Mouse (Mus musculus) myocyte (in vitro differentiated cells): ENCODE data around the gene Cep85l. TPM values are rescaled to one million over a fixed set of nuclear protein-coding genes. Genes with fewer than 3 reads are reported as not detected.

Experiments used
- H3K27me3 ChIP-seq: one replicate; pipeline ENCODE4 v1.6.1; 2011; ENCODE audit not compliant: control insufficient read depth, insufficient read depth, insufficient read length
- H3K36me3 ChIP-seq: one replicate; pipeline ENCODE4 v1.6.1; 2011; ENCODE audit not compliant: control insufficient read depth, insufficient read depth
- H3K4me2 ChIP-seq: one replicate; pipeline ENCODE4 v1.6.1; 2011; ENCODE audit warnings: low read depth, control low read depth
- H3K4me3 ChIP-seq: one replicate; pipeline ENCODE4 v1.5.1; 2011; ENCODE audit warnings: mild to moderate bottlenecking, control low read depth, moderate library complexity
- H3K79me2 ChIP-seq: one replicate; pipeline ENCODE4 v1.6.1; 2011; ENCODE audit not compliant: control insufficient read depth, insufficient read depth
- H3ac ChIP-seq: one replicate; pipeline ENCODE4 v1.6.1; 2011; ENCODE audit not compliant: control insufficient read depth, insufficient read length
- CEBPB ChIP-seq: IDR thresholded peaks from 2 replicates; pipeline ENCODE4 v1.6.1; 2011; ENCODE audit warnings: mild to moderate bottlenecking, moderate library complexity; ENCODE audit not compliant: poor library complexity, insufficient read depth, severe bottlenecking
- E2F4 ChIP-seq: IDR thresholded peaks from one replicate; pipeline ENCODE4 v1.6.1; 2011; ENCODE audit warnings: mild to moderate bottlenecking, control low read depth, moderate library complexity; ENCODE audit not compliant: insufficient read depth
- MAX ChIP-seq: IDR thresholded peaks from one replicate; pipeline ENCODE4 v1.6.1; 2011; ENCODE audit warnings: low read depth, mild to moderate bottlenecking, control low read depth
- MYOD1 ChIP-seq, 3 experiments: IDR thresholded peaks; one replicate each; pipeline ENCODE4 v1.6.1; 2011; ENCODE audit warnings: control low read depth in 2 of 3, low read depth in 2 of 3, mild to moderate bottlenecking in 2 of 3, moderate library complexity in 1 of 3; ENCODE audit not compliant: insufficient read length in 2 of 3, control insufficient read depth in 1 of 3
- MYOG ChIP-seq, 3 experiments: IDR thresholded peaks; one replicate each; pipeline ENCODE4 v1.6.1; 2011; ENCODE audit warnings: control low read depth in 2 of 3, low read depth in 2 of 3, mild to moderate bottlenecking in 2 of 3; ENCODE audit not compliant: insufficient read length in 2 of 3, control insufficient read depth in 1 of 3, insufficient read depth in 1 of 3
- POLR2A ChIP-seq: IDR thresholded peaks from one replicate; pipeline ENCODE4 v1.6.1; 2011; ENCODE audit warnings: low read depth, mild to moderate bottlenecking, control low read depth, moderate library complexity; ENCODE audit not compliant: insufficient read length
- POLR2AphosphoS2 ChIP-seq: IDR thresholded peaks from one replicate; pipeline ENCODE4 v1.6.1; 2011; ENCODE audit warnings: low read depth, control low read depth; ENCODE audit not compliant: insufficient read length
- REST ChIP-seq: IDR thresholded peaks from one replicate; pipeline ENCODE4 v1.6.1; 2011; ENCODE audit warnings: mild to moderate bottlenecking, control low read depth, moderate library complexity; ENCODE audit not compliant: insufficient read depth, insufficient read length
- SRF ChIP-seq: IDR thresholded peaks from one replicate; pipeline ENCODE4 v1.6.1; 2011; ENCODE audit warnings: low read depth; ENCODE audit not compliant: control insufficient read depth, insufficient read length
- TCF12 ChIP-seq: IDR thresholded peaks from one replicate; pipeline ENCODE4 v1.6.1; 2011; ENCODE audit warnings: mild to moderate bottlenecking, control low read depth; ENCODE audit not compliant: poor library complexity, insufficient read depth, severe bottlenecking
- TCF3 ChIP-seq: IDR thresholded peaks from one replicate; pipeline ENCODE4 v1.6.1; 2011; ENCODE audit warnings: low read depth, control low read depth; ENCODE audit not compliant: insufficient read length
- USF1 ChIP-seq: IDR thresholded peaks from one replicate; pipeline ENCODE4 v1.6.1; 2011; ENCODE audit warnings: low read depth, mild to moderate bottlenecking, control low read depth, moderate library complexity
- polyA plus RNA-seq: library from polyadenylated mRNA; unstranded; fragments of >200 nt; fragmentation: generic; extraction: Trizol; gene quantifications from one replicate; pipeline ENCODE4 v1.2.1, GENCODE M21; 2012; ENCODE audit warnings: missing spikeins

The Cep85l gene
- polyA plus RNA-seq, 1 experiment, result 0.72 TPM

GRCm38 (mm10) chr10:53407422-53407821 is 27.7 kb upstream of the Cep85l start:
- H3K36me3 ChIP-seq, result no peaks in the 10 kb centered on the region
- H3K79me2 ChIP-seq, result no peaks in the 10 kb centered on the region
- no peak overlapping the region for H3K4me3 ChIP-seq
- no peak overlapping the region for H3ac ChIP-seq
- H3K27me3 ChIP-seq, result no peaks in the 10 kb centered on the region
- no peak overlapping the region for H3K4me2 ChIP-seq
- no peak for TF ChIP-seq MAX
- TF ChIP-seq CEBPB, result no peak
- TF ChIP-seq USF1, result no peak
- no peak for TF ChIP-seq E2F4
- no peak for TF ChIP-seq REST
- no peak for TF ChIP-seq TCF12
- no peak for TF ChIP-seq SRF
- no peak for TF ChIP-seq POLR2A
- no peak for TF ChIP-seq MYOG (IDR thresholded peaks at IDR 0.05; ENCODE audit: control insufficient read depth in 1 of 3, insufficient read depth in 1 of 3, insufficient read length in 2 of 3, low read depth in 2 of 3)
- TF ChIP-seq TCF3, result no peak
- no peak for TF ChIP-seq MYOD1 (IDR thresholded peaks at IDR 0.05; ENCODE audit: control insufficient read depth in 1 of 3, insufficient read length in 2 of 3, low read depth in 2 of 3)
- no peak for TF ChIP-seq POLR2AphosphoS2

- no peaks in the 10 kb centered on the region for H3K27me3 ChIP-seq
- H3K4me2 ChIP-seq, result no peak overlapping the region
- no peak for TF ChIP-seq CEBPB
- no peak for TF ChIP-seq TCF12
- TF ChIP-seq POLR2A, result no peak
- TF ChIP-seq TCF3, result no peak
- no peak for TF ChIP-seq SRF
- no peak for TF ChIP-seq REST
- TF ChIP-seq USF1, result no peak
- TF ChIP-seq MYOG (IDR thresholded peaks at IDR 0.05; ENCODE audit: control insufficient read depth in 1 of 3, insufficient read depth in 1 of 3, insufficient read length in 2 of 3, low read depth in 2 of 3), result no peak
- no peak for TF ChIP-seq MAX
- no peak for TF ChIP-seq POLR2AphosphoS2
- H3ac ChIP-seq, result no peak overlapping the region
- no peaks in the 10 kb centered on the region for H3K79me2 ChIP-seq
- no peak overlapping the region for H3K4me3 ChIP-seq
- no peaks in the 10 kb centered on the region for H3K36me3 ChIP-seq
Measured at GRCm38 (mm10) chr10:53406845-53407244, 27.1 kb upstream of the Cep85l start.

GRCm38 (mm10) chr10:53402293-53402692 is 22.5 kb upstream of the Cep85l start:
- Histone ChIP-seq H3K79me2 (no peaks in the 10 kb centered on the region), H3K36me3 (no peaks in the 10 kb centered on the region), H3K4me2 (no peak overlapping the region), H3ac (no peak overlapping the region), H3K27me3 (no peaks in the 10 kb centered on the region), H3K4me3 (no peak overlapping the region)
- TF ChIP-seq TCF12, result no peak
- TF ChIP-seq REST, result no peak

GRCm38 (mm10) chr10:53399053-53399452 is 19.3 kb upstream of the Cep85l start:
- Histone ChIP-seq H3ac (no peak overlapping the region), H3K27me3 (no peaks in the 10 kb centered on the region), H3K79me2 (no peaks in the 10 kb centered on the region), H3K4me3 (no peak overlapping the region), H3K36me3 (no peaks in the 10 kb centered on the region), H3K4me2 (peak overlapping the region; percentile 51)
- TF ChIP-seq MYOG (IDR thresholded peaks at IDR 0.05; ENCODE audit: control insufficient read depth in 1 of 3, insufficient read depth in 1 of 3, insufficient read length in 2 of 3, low read depth in 2 of 3) (no peak), USF1 (no peak), POLR2AphosphoS2 (no peak), CEBPB (no peak), MYOD1 (IDR thresholded peaks at IDR 0.05; ENCODE audit: control insufficient read depth in 1 of 3, insufficient read length in 2 of 3, low read depth in 2 of 3) (no peak), E2F4 (no peak), TCF3 (no peak), TCF12 (no peak), REST (no peak), POLR2A (no peak), SRF (no peak)

- H3K4me3 ChIP-seq, result no peak overlapping the region
- no peaks in the 10 kb centered on the region for H3K79me2 ChIP-seq
- TF ChIP-seq TCF3 (peak; percentile 69), POLR2AphosphoS2 (no peak), TCF12 (peak; percentile 72), E2F4 (no peak), CEBPB (no peak), MYOG (IDR thresholded peaks at IDR 0.05; ENCODE audit: control insufficient read depth in 1 of 3, insufficient read depth in 1 of 3, insufficient read length in 2 of 3, low read depth in 2 of 3) (peak; percentile 25 to 90 (median 83)), SRF (no peak), MYOD1 (IDR thresholded peaks at IDR 0.05; ENCODE audit: control insufficient read depth in 1 of 3, insufficient read length in 2 of 3, low read depth in 2 of 3) (peak; percentile 89 to 97 (median 95))
Measured at GRCm38 (mm10) chr10:53398540-53398902, 18.8 kb upstream of the Cep85l start.

More at GRCm38 (mm10) chr10:53398540-53398902, 18.8 kb upstream of the Cep85l start:
- no peaks in the 10 kb centered on the region for H3K36me3 ChIP-seq
- H3K4me2 ChIP-seq, result peak overlapping the region; percentile 51
- no peak overlapping the region for H3ac ChIP-seq
- H3K27me3 ChIP-seq, result no peaks in the 10 kb centered on the region
